Mouse (Mus musculus): ENCODE measurements around the gene Dync1i2.

Dync1i2 gene

GRCm38 (mm10) chr2:71203819-71204432 is 7.6 kb upstream of the Dync1i2 start:
- DNase-seq: peak; percentile 64

DNA sequence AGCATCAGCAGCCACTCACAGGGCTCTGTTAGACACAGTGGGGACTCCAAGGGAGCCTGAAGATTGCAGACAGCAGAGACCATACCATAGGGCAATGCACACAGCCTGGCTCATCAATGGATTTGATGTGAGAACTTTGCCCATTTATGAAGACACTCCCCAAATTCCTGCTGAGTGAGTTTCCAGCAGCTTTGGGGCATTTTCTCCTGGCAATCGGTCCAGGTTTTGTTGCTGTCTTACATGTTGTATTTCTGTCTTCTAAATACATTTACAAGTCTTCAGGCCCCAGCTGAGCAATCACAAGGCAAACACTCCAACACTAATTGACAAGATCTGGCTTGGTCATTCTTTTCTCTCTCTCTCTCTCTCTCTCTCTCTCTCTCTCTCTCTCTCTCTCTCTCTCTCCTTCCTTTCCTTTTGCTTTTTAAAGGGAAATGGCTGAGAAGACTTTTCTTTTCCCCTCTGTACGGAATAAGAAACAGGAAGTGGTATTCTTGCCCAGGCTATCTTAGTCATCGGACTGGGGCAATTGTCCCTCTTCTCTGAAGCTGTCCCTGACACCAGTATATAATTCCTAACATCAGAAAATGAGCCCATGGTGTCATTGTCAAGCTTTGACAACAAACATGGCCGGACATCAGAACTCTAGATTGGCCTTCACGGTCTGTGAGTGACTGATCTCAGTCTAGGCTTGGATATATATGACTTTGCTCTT is 2.3 kb upstream of the Dync1i2 start:
- DNase-seq: no peak

DNA sequence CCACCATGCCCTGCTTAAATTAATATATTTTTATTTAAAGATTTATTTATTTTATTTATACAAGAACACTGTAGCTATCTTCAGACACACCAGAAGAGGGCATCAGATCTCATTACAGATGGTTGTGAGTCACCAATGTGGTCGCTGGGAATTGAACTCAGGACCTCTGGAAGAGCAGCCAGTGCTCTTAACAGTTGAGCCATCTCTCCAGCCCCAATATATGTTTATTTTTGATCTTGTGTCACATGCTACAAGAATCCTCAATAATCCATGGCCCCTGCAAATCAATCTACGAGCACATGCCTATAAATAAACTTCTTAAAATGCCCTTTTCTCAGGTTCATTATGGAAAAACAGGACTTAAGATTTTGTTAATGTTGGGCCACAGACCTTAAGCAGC is 410 bp upstream of the Dync1i2 start:
- DNase-seq: no peak

GRCm38 (mm10) chr2:71212360-71212726 is 837 bp downstream of the Dync1i2 start:
- no peak for DNase-seq

GRCm38 (mm10) chr2:71221020-71221419 is 9.5 kb downstream of the Dync1i2 start:
- DNase-seq: no peak

DNA sequence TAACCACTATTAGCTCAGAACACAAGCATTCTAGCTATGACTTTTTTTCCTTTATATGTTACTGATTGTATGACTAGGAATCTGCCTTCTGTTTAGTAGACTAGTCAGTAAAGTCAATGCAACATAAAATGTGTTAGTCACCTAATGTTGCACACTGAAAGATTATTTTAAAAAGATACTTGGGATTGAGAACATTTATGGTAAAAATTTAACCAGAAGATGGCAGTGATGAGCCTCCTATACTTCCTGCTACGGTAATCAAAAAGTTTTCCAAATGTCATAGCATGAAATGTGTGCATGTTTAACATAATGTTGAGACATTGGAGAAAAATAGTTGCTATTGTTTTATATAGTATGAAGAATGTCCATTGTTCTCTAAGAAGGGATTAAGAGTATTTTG is 15.9 kb downstream of the Dync1i2 start:
- no peak for DNase-seq

DNA sequence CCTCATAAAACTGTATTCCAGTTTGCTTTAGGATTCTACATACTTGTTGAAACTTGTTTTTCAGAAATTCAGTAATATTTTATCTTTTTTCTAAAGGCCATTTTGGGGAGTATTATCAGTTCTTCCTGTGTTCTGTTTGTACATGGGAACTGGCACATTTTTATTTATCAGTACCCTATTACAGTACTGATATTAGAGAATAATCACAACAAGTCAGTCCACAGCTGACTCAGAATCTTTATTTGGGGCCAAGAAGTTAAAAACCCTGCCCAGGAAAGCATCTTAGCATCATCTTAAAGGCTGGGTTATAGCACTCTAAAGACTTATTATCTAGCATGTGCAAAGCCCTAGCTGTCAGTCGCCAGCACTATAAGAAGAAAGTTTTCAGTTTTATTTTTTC is 18.1 kb downstream of the Dync1i2 start:
- DNase-seq: no peak

DNA sequence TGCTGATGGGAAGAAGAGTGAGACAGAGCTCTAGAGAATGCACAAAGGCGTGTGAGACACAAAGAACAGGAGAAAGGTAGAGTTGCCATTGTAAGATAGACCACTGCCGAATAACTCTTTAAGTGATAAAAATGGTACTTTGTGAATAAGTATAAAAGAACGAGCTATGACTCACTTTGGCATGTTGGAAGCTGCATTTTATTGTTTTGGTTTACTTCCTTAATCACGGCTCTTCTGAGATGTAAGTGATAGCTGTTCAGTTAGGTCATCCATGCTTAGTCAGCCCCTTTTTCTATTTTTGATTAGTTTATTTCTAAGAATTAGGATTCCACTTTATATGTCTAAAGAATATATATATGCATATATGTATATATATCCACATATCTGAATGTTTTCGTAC is 20.4 kb downstream of the Dync1i2 start:
- no peak for DNase-seq

- no peak for DNase-seq
These were observed 21.5 kb downstream of the Dync1i2 start for GRCm38 (mm10) chr2:71232976-71233375.

- DNase-seq: no peak
These were observed 23.9 kb downstream of the Dync1i2 start for GRCm38 (mm10) chr2:71235420-71235819.

GRCm38 (mm10) chr2:71236009-71236408 is 24.5 kb downstream of the Dync1i2 start:
- no peak for DNase-seq

- DNase-seq: no peak
These were observed 30.0 kb downstream of the Dync1i2 start for GRCm38 (mm10) chr2:71241505-71241904.

DNA sequence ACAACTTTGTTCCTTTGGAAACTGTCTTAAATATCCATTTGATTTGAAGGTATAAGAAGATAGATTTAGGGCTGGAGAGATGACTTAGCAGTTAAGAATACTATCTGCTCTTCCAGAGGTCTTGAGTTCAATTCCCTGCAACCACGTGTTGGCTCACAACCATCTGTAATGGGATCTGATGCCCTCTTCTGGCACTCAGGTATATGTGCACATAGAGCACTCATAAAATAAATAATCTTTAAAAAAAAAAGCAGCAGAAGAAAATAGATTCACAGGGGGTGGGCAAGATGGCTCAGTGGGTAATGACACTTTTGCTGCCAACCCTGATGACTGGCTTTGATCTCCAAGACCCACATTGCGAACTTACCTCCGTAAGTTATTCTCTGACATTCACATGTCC is 30.7 kb downstream of the Dync1i2 start:
- DNase-seq: no peak

- DNase-seq: no peak
These were observed 31.7 kb downstream of the Dync1i2 start for GRCm38 (mm10) chr2:71243058-71243672.

DNA sequence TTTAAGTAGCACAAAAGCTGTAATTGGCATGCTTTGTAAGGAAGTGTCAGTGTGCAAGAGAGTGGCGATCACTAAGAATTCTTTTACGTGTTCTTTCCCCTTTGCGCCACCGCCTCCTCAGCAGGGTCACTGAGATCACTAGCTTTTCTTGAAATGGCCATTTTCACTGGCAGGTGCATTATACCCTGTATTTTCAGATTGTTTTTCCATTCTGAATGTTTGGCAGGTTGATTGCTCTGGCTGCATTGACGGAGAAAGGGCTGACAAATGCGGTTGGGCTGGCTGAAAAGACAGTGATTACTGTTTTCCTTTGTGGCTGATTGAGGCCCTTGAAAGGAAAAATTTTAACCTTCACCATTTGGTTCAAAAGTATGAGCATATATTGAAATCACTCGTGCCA is 33.3 kb downstream of the Dync1i2 start:
- no peak for DNase-seq

- no peak for DNase-seq
These were observed 33.9 kb downstream of the Dync1i2 start for GRCm38 (mm10) chr2:71245416-71245815.

- no peak for DNase-seq
These were observed 34.6 kb downstream of the Dync1i2 start for GRCm38 (mm10) chr2:71246096-71246495.

- DNase-seq: no peak
These were observed 36.6 kb downstream of the Dync1i2 start for GRCm38 (mm10) chr2:71248071-71248470.

GRCm38 (mm10) chr2:71250841-71251240 is 39.3 kb downstream of the Dync1i2 start:
- DNase-seq: no peak

DNA sequence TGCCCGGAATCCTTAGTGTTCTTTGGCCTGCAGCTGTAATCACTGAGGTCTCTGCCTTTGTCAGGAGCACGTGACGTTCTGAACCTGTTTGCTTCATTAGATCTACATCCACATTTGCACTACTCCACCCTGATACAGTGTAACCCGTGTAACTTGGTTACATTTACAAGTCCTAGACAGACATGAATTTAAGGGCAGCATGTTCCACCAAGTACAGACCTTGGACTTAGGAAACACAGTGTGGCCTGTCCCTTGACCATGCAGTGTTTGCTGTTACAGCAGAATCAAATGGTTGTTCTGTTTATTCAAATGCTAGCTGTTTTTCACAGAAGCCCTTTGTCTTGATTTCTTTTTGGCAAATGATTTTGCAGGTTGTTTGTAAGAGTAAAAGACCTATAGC is 43.3 kb downstream of the Dync1i2 start:
- no peak for DNase-seq

GRCm38 (mm10) chr2:71256581-71256980 is 45.1 kb downstream of the Dync1i2 start:
- no peak for DNase-seq

DNA sequence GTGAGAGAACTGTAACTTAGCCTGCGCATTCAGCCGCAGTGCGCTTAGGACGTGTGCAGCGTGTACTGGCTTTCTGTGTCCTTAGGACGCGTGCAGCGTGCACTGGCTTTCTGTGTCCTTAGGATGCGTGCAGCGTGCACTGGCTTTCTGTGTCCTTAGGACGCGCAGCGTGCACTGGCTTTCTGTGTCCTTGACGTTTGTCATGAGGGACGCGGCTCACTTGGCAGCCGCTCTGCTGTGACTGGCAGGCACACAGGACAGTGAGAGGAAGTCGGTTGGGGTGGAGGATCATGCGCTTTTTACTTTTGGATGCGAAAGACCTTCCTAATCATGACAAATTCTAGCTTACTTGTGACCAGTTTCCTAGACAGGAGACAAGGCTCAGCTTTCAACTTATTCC is 53.1 kb downstream of the Dync1i2 start:
- DNase-seq: no peak

- DNase-seq: no peak
These were observed 57.2 kb downstream of the Dync1i2 start for GRCm38 (mm10) chr2:71268691-71269090.

DNA sequence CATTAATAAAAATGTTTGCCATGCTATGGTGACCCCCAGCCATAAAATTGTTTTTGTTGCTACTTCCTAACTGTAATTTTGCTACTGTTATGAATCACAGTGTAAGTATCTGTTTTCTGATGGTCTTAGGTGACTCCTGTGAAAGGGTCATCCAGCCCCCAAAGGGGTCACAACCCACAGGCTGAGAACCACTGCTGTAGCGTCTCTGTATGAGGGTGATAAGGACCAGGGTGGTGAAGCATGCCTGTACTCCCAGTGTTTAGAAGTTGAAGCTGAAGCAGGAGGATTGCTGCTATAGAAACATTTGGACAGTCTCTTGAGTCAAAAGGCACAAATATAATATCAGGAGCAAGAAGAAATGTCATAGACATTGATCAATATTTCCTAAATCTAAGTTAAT is 57.8 kb downstream of the Dync1i2 start:
- no peak for DNase-seq

- no peak for DNase-seq
These were observed 58.6 kb downstream of the Dync1i2 start for GRCm38 (mm10) chr2:71270085-71270484.

Data from kidney, postnatal 10 days (tissue).